Mouse (Mus musculus): ENCODE results near the gene Glud1. TPM values are rescaled to one million over a fixed set of nuclear protein-coding genes. Genes with fewer than 3 reads are reported as not detected.

The Glud1 gene
- polyA plus RNA-seq, 1 experiment from 2014 or later: 64.4 TPM

DNA sequence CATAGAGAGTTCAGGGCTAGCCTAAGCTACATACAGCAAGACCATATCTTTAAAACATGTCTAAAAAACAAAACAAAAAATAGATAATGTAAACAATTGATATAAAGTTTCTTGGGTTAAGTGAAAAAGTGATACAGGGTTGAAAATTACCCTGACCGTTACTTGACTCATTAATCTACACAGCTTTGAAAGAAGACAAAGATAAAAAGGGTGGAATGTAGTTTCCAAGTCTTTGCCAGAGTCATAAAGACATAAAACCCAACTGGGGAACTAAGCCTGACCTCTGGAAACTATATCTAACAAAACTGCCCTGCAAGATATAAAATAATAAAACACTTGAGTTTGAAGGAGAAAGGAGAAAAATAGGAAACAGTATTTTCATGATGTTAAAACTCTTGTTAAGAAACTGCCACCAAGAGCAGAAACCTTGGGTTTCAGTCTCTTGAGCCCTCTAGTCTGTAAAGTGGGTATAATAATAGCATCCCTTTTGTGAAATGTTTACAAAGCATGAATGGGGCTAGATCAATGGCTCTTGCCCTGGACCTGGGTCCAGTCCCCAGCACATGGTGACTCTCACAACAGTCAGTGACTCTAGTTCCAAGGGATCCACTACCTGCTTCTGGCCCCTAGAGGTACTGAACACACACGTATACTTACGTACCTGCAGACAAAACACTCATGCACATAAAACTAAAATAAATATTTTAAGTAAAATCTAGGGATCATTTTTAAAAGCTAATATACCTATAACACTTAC, 21.1 kb upstream of the Glud1 start:
- 87% methylated on average over 3 of the region's 3 CpGs for WGBS (ENCODE audit: insufficient replicate concordance)
- no peaks in the 10 kb centered on the region for H3K4me1 ChIP-seq (ENCODE audit: control insufficient read depth, insufficient read depth, low read length)
- H3K36me3 ChIP-seq (ENCODE audit: control insufficient read depth, insufficient read depth, low read length): no peaks in the 10 kb centered on the region
- no peak overlapping the region for H3K9ac ChIP-seq (ENCODE audit: low read depth, low read length)
- H3K4me2 ChIP-seq: no peak overlapping the region
- H3K4me3 ChIP-seq (ENCODE audit: low read depth, low read length): no peak overlapping the region
- no peaks in the 10 kb centered on the region for H3K9me3 ChIP-seq (replicated peaks; ENCODE audit: control insufficient read depth, low read length)
- H3K27me3 ChIP-seq (ENCODE audit: control insufficient read depth, insufficient read depth, low read length): no peaks in the 10 kb centered on the region
- ATAC-seq (replicated peaks; ENCODE audit: insufficient number of reproducible peaks, low FRiP score, low TSS enrichment): no peak
- no peak overlapping the region for H3K27ac ChIP-seq (ENCODE audit: low read depth, low read length)

DNA sequence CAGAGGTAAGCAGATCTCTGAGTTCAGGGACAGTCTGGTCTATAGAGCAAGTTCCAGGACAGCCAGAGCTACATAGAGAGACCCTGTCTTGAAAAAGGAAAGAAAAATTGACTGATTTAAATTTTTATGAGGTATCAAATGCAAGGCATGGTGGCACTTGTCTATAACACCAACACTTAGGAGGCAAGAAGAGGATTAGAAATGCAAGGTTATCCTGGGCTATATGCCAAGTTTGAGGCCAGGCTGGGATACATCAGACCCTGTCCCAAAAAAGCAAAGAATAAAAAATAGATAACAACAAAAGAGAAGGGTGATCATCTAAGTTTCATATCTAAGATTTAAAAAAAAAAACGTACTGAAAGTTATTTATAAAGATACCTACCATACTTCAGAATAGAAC, 20.3 kb upstream of the Glud1 start:
- no peaks in the 10 kb centered on the region for H3K36me3 ChIP-seq (ENCODE audit: control insufficient read depth, insufficient read depth, low read length)
- no peak overlapping the region for H3K4me3 ChIP-seq (ENCODE audit: low read depth, low read length)
- no peak overlapping the region for H3K4me2 ChIP-seq
- H3K27ac ChIP-seq (ENCODE audit: low read depth, low read length): no peak overlapping the region
- no peak overlapping the region for H3K9ac ChIP-seq (ENCODE audit: low read depth, low read length)
- H3K4me1 ChIP-seq (ENCODE audit: control insufficient read depth, insufficient read depth, low read length): no peaks in the 10 kb centered on the region
- no peaks in the 10 kb centered on the region for H3K9me3 ChIP-seq (replicated peaks; ENCODE audit: control insufficient read depth, low read length)
- WGBS (ENCODE audit: insufficient replicate concordance): 47% methylated on average over 1 of the region's 1 CpGs
- H3K27me3 ChIP-seq (ENCODE audit: control insufficient read depth, insufficient read depth, low read length): no peaks in the 10 kb centered on the region
- ATAC-seq (replicated peaks; ENCODE audit: insufficient number of reproducible peaks, low FRiP score, low TSS enrichment): no peak

DNA sequence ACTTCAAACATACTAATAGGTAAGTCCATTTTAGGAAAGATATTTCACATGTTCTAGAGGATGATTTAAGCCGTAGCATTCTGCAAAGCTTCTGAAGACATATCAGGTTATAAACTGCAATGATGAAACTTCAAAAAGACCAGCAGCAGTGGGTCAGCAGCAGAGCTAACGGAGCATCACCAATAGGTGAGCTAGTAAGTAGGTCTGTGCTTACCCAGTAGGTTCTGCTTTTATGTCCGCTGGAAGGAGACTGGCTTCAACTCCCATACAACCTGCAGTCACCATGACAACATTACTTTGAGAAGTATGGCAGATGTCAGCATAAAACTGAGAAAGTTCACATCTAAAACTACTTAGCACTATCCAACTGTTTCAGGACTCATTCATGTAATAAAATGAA, 16.9 kb upstream of the Glud1 start:
- Histone ChIP-seq H3K27me3 (ENCODE audit: control insufficient read depth, insufficient read depth, low read length) (no peaks in the 10 kb centered on the region), H3K27ac (ENCODE audit: low read depth, low read length) (no peak overlapping the region), H3K4me2 (no peak overlapping the region), H3K4me3 (ENCODE audit: low read depth, low read length) (no peak overlapping the region), H3K9me3 (replicated peaks; ENCODE audit: control insufficient read depth, low read length) (no peaks in the 10 kb centered on the region), H3K36me3 (ENCODE audit: control insufficient read depth, insufficient read depth, low read length) (no peaks in the 10 kb centered on the region), H3K4me1 (ENCODE audit: control insufficient read depth, insufficient read depth, low read length) (peaks cover 3% of the 10 kb centered on the region; the same call in 1 of the 2 replicates), H3K9ac (ENCODE audit: low read depth, low read length) (no peak overlapping the region)
- ATAC-seq (replicated peaks; ENCODE audit: insufficient number of reproducible peaks, low FRiP score, low TSS enrichment): no peak
- WGBS (ENCODE audit: insufficient replicate concordance): 88% methylated on average over 3 of the region's 3 CpGs

DNA sequence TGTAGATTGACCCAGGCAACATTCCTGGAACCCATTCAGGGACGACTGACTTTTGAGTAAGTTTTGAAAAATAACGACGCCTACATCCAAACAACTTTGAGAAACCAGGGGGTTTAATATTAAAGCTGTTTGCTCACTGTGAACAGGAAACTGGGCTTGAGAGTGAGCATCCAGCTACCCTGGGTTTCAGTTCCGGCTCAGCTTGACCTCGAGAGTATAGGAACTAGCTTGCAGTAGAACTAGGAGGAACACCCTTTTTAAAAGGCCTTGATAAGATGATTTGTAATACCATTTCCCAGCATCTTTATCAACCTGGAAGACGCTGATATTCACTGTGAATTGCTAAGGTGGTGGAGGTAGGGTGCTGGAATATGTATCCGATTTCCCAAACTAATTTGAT, 14.2 kb upstream of the Glud1 start:
- Histone ChIP-seq H3K4me1 (ENCODE audit: control insufficient read depth, insufficient read depth, low read length) (peaks cover 3% of the 10 kb centered on the region; the same call in 1 of the 2 replicates), H3K9me3 (replicated peaks; ENCODE audit: control insufficient read depth, low read length) (no peaks in the 10 kb centered on the region), H3K4me3 (ENCODE audit: low read depth, low read length) (no peak overlapping the region), H3K9ac (ENCODE audit: low read depth, low read length) (no peak overlapping the region), H3K27ac (ENCODE audit: low read depth, low read length) (no peak overlapping the region), H3K27me3 (ENCODE audit: control insufficient read depth, insufficient read depth, low read length) (no peaks in the 10 kb centered on the region), H3K4me2 (no peak overlapping the region), H3K36me3 (ENCODE audit: control insufficient read depth, insufficient read depth, low read length) (no peaks in the 10 kb centered on the region)
- 76% methylated on average over 7 of the region's 7 CpGs for WGBS (ENCODE audit: insufficient replicate concordance)
- no peak for ATAC-seq (replicated peaks; ENCODE audit: insufficient number of reproducible peaks, low FRiP score, low TSS enrichment)

DNA sequence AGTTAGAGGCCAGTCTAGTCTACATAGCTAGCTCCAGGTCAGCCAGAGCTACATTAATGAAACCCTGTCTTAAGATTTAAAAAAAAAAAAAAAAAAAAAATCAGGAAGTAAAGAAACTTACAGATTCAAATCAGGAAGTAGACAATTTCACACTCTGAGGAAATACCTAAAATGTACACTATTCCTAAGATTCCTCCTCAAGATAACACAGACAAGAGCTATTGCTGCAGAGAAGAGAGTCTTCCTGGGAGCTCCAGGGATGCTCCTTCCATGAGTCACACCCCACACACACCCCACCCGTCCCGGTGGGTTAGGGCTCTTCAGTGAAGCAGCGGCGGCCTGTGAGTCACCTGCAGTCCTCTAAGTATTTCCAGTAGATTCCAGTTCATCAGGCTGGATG, 13.5 kb upstream of the Glud1 start:
- Histone ChIP-seq H3K36me3 (ENCODE audit: control insufficient read depth, insufficient read depth, low read length) (no peaks in the 10 kb centered on the region), H3K27ac (ENCODE audit: low read depth, low read length) (no peak overlapping the region), H3K4me1 (ENCODE audit: control insufficient read depth, insufficient read depth, low read length) (peaks cover 3% of the 10 kb centered on the region; the same call in 1 of the 2 replicates), H3K4me3 (ENCODE audit: low read depth, low read length) (no peak overlapping the region), H3K9ac (ENCODE audit: low read depth, low read length) (no peak overlapping the region), H3K4me2 (no peak overlapping the region), H3K27me3 (ENCODE audit: control insufficient read depth, insufficient read depth, low read length) (no peaks in the 10 kb centered on the region), H3K9me3 (replicated peaks; ENCODE audit: control insufficient read depth, low read length) (no peaks in the 10 kb centered on the region)
- WGBS (ENCODE audit: insufficient replicate concordance): 22% methylated on average over 4 of the region's 4 CpGs
- ATAC-seq (replicated peaks; ENCODE audit: insufficient number of reproducible peaks, low FRiP score, low TSS enrichment): no peak

DNA sequence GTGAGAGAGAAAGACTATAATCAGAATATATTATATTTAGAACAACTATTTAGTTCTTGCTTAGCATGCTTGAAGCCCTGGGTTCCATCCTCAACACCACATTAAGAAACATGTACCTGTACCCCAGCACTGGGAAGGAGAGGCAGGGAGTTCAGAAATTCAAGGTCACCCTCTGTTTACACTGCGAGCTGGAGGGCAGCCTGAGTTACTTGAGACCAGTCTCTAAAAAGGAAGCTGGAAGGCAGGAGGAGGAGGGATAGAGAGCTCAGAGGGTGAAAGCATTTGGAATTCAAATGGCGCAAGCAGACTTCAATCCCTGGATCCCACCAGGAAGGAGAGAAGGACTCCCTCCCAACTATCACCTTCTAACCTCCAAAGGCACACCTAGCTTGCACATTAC, 12.9 kb upstream of the Glud1 start:
- WGBS (ENCODE audit: insufficient replicate concordance): 39% methylated on average over 2 of the region's 2 CpGs
- H3K9ac ChIP-seq (ENCODE audit: low read depth, low read length): no peak overlapping the region
- H3K4me2 ChIP-seq: no peak overlapping the region
- H3K27me3 ChIP-seq (ENCODE audit: control insufficient read depth, insufficient read depth, low read length): no peaks in the 10 kb centered on the region
- H3K27ac ChIP-seq (ENCODE audit: low read depth, low read length): no peak overlapping the region
- H3K4me1 ChIP-seq (ENCODE audit: control insufficient read depth, insufficient read depth, low read length): peaks cover 3% of the 10 kb centered on the region; the same call in 1 of the 2 replicates
- no peak overlapping the region for H3K4me3 ChIP-seq (ENCODE audit: low read depth, low read length)
- no peaks in the 10 kb centered on the region for H3K36me3 ChIP-seq (ENCODE audit: control insufficient read depth, insufficient read depth, low read length)
- no peaks in the 10 kb centered on the region for H3K9me3 ChIP-seq (replicated peaks; ENCODE audit: control insufficient read depth, low read length)
- no peak for ATAC-seq (replicated peaks; ENCODE audit: insufficient number of reproducible peaks, low FRiP score, low TSS enrichment)

DNA sequence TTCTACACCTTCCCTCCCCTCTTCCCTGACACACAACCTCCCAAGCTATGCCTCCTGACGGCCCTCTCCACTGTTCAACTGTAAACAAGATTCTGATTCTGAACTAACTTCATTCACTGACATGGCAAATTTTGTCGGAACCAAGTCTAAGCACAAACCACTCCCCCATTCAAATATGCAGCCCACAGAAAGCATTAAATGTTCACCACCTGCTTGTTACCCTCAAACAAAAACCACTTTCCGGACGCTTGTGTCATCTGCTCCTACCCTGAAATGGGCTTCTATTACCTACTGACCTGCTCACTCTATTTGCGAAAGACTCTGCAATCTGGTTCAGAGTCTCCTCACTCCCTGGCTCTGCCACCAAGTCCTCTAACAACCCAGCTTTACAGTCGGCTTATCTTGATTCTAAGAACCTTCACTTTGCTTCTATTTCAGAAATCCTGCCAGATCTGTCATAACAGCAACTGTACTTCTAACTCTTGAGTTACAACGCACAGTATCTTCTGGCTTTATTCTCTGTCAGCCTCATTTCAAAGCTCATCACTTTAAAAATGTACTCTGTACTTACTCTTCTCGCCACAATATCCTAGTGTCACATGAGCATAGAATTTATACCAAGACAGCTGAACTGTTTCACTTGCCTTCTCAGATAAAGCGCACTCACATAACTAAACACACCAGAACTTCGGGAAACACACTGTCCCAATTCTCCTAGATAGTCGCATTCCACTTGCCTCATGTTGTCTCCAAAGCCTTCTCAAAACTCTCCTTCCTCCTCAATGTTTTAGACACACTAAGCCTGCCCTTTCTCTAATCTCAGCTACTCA, 11.4 kb upstream of the Glud1 start:
- Histone ChIP-seq H3K27me3 (ENCODE audit: control insufficient read depth, insufficient read depth, low read length) (no peaks in the 10 kb centered on the region), H3K9me3 (replicated peaks; ENCODE audit: control insufficient read depth, low read length) (no peaks in the 10 kb centered on the region), H3K4me3 (ENCODE audit: low read depth, low read length) (no peak overlapping the region), H3K27ac (ENCODE audit: low read depth, low read length) (no peak overlapping the region), H3K4me2 (no peak overlapping the region), H3K4me1 (ENCODE audit: control insufficient read depth, insufficient read depth, low read length) (peaks cover 3% of the 10 kb centered on the region; the same call in 1 of the 2 replicates), H3K36me3 (ENCODE audit: control insufficient read depth, insufficient read depth, low read length) (no peaks in the 10 kb centered on the region), H3K9ac (ENCODE audit: low read depth, low read length) (no peak overlapping the region)
- ATAC-seq (replicated peaks; ENCODE audit: insufficient number of reproducible peaks, low FRiP score, low TSS enrichment): no peak
- 66% methylated on average over 11 of the region's 11 CpGs for WGBS (ENCODE audit: insufficient replicate concordance)

DNA sequence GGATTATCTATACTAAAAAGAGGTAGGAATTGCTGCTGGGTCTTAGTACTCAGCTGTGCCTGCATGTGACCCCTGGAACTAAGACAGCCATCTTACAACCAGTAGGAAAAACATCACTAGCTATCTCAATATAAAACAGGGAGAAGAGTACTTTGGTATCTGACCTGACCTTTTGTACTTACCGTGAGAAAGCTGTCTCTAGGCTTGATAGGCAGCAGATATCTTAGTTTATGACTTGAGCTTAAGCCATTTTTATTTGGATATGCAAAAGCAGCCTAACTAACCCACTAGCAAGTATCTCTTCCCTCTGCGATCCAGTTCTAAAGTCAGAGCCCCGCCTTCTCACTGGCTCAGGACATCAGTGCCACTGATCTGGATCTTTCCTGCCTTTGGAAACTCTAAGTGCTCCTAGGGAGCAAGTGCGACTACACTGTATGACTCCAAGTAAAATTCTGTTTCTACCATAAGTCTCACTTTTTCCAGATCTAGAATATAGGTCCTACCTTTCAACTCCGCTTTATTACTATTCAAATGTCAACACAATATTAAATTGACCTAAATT, 7.8 kb upstream of the Glud1 start:
- H3K4me3 ChIP-seq (ENCODE audit: low read depth, low read length): no peak overlapping the region
- H3K4me1 ChIP-seq (ENCODE audit: control insufficient read depth, insufficient read depth, low read length): peaks cover under 1% of the 10 kb centered on the region; the same call in 1 of the 2 replicates
- H3K9ac ChIP-seq (ENCODE audit: low read depth, low read length): no peak overlapping the region
- no peak for ATAC-seq (replicated peaks; ENCODE audit: insufficient number of reproducible peaks, low FRiP score, low TSS enrichment)
- H3K27ac ChIP-seq (ENCODE audit: low read depth, low read length): no peak overlapping the region
- no peaks in the 10 kb centered on the region for H3K9me3 ChIP-seq (replicated peaks; ENCODE audit: control insufficient read depth, low read length)
- WGBS (ENCODE audit: insufficient replicate concordance): 69% methylated on average over 5 of the region's 5 CpGs
- no peak overlapping the region for H3K4me2 ChIP-seq
- H3K27me3 ChIP-seq (ENCODE audit: control insufficient read depth, insufficient read depth, low read length): no peaks in the 10 kb centered on the region
- no peaks in the 10 kb centered on the region for H3K36me3 ChIP-seq (ENCODE audit: control insufficient read depth, insufficient read depth, low read length)

All from heart, embryonic 11.5 days (tissue).